Mouse (Mus musculus): Measurements from ENCODE around the gene Hoxa6.

DNA sequence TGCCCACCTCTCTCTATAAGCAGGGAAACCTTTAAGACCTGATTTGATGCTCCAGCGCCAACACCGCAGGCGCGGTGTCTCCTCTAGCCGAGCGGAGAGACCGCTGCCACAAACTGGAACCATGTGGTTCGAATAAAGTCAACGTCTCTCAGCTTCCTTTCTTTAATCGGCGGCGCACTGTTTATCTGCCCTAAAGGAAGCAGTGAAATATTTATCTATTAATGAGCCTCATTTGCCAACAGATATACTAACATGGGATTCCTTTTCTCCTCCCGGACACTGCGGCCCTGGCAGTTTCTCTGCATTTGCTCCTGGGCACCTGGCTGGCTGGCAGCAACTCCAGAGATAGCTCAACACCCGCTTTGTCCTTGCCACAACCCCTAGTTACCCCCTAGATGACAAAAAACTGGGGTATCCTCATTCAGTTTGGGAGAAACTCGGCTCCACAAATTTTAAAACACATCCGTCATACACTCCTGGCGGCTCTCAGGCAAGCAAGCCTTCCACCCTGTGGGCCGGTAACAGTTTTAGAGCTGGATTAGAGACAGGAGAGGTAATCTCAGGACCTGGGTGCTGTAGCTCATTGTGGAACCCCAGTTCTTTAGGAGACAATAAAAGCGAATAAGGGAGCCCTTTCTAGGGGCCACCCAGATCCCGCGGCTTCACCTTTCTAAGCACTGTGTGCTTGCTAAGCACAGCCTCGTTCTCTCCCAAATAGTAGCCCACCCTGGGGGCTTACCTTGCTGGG, 9.5 kb upstream of the Hoxa6 start:
- TF ChIP-seq CTCF (IDR thresholded peaks at IDR 0.05; ENCODE audit: borderline replicate concordance, extremely low read depth, insufficient read depth, insufficient read length) (no peak), POLR2A (IDR thresholded peaks at IDR 0.05; ENCODE audit: borderline replicate concordance, extremely low read depth, insufficient read depth, insufficient read length, poor library complexity, severe bottlenecking) (no peak)
